ENCODE assay signal across 15 mouse cellular contexts in genomic region chr4:83987846-83988245, GRCm38 (mm10).
DNase-seq lines count a peak whose midpoint lies in the region; ATAC-seq lines count a peak whose summit lies in the region.
"Had no signal": no experiment of that assay in that cellular context is flagged by ENCODE, and none has a peak within 500 bp of the region (broad histone marks: within the 10 kb centered on the region; RNA-seq: fewer than 3 reads in every experiment).

No protein-coding gene starts in this region.

- no peaks in the 10 kb centered on the region for H3K9me3 ChIP-seq in forebrain, embryonic 12.5 days
- no peaks in the 10 kb centered on the region for H3K9me3 ChIP-seq in forebrain, embryonic 16.5 days (ENCODE audit: control insufficient read depth, low read length)
- H3K9me3 ChIP-seq in liver, embryonic 11.5 days (ENCODE audit: control insufficient read depth, low read length): no peaks in the 10 kb centered on the region
- H3K9me3 ChIP-seq: forebrain, embryonic 13.5 days had no signal

- H3K36me3 ChIP-seq in forebrain, embryonic 12.5 days (replicated peaks): no peaks in the 10 kb centered on the region
- no peaks in the 10 kb centered on the region for H3K36me3 ChIP-seq in forebrain, embryonic 16.5 days (ENCODE audit: control insufficient read depth, insufficient read depth)
- H3K36me3 ChIP-seq in liver, embryonic 11.5 days (ENCODE audit: control insufficient read depth, insufficient read depth, low read length): no peaks in the 10 kb centered on the region

- no peak for ATAC-seq in forebrain, embryonic 12.5 days (ENCODE audit: low FRiP score)
- no peak for ATAC-seq in forebrain, embryonic 16.5 days
- no peak for ATAC-seq in liver, embryonic 11.5 days (replicated peaks; ENCODE audit: low FRiP score)
- ATAC-seq in megakaryocyte progenitor cell, adult 5-6 weeks (replicated peaks; ENCODE audit: poor library complexity): peak; percentile 21
- ATAC-seq: forebrain, embryonic 13.5 days had no signal

- H3K4me2 ChIP-seq in forebrain, embryonic 12.5 days: no peak overlapping the region
- H3K4me2 ChIP-seq in forebrain, embryonic 16.5 days (ENCODE audit: low read length): no peak overlapping the region
- no peak overlapping the region for H3K4me2 ChIP-seq in liver, embryonic 11.5 days
- H3K4me2 ChIP-seq: forebrain, embryonic 13.5 days had no signal

- no peaks in the 10 kb centered on the region for H3K27me3 ChIP-seq in forebrain, embryonic 12.5 days
- H3K27me3 ChIP-seq in forebrain, embryonic 16.5 days (replicated peaks; ENCODE audit: control insufficient read depth, insufficient read depth, low read length): no peaks in the 10 kb centered on the region
- H3K27me3 ChIP-seq in liver, embryonic 11.5 days (replicated peaks; ENCODE audit: control insufficient read depth, insufficient read depth, low read length): no peaks in the 10 kb centered on the region
- H3K27me3 ChIP-seq: forebrain, embryonic 13.5 days had no signal

- 63% methylated on average over 10 of the region's 12 CpGs for WGBS in forebrain, embryonic 12.5 days
- 55% methylated on average over 12 of the region's 12 CpGs for WGBS in forebrain, embryonic 16.5 days
- whole genome bisulfite sequencing in liver, embryonic 11.5 days: 71% methylated on average over 12 of the region's 12 CpGs

- no peak overlapping the region for H3K9ac ChIP-seq in forebrain, embryonic 12.5 days
- no peak overlapping the region for H3K9ac ChIP-seq in forebrain, embryonic 16.5 days (replicated peaks; ENCODE audit: low read depth, low read length)
- no peak overlapping the region for H3K9ac ChIP-seq in liver, embryonic 11.5 days (ENCODE audit: low read depth, low read length)
- H3K9ac ChIP-seq: forebrain, embryonic 13.5 days had no signal

- H3K4me1 ChIP-seq in forebrain, embryonic 12.5 days: peaks cover 36% of the 10 kb centered on the region
- H3K4me1 ChIP-seq in forebrain, embryonic 16.5 days (replicated peaks; ENCODE audit: control insufficient read depth, insufficient read depth, low read length): peaks cover 8% of the 10 kb centered on the region
- H3K4me1 ChIP-seq in liver, embryonic 11.5 days (replicated peaks; ENCODE audit: control insufficient read depth, insufficient read depth, low read length): no peaks in the 10 kb centered on the region

- H3K4me3 ChIP-seq in forebrain, embryonic 12.5 days (replicated peaks): no peak overlapping the region
- H3K4me3 ChIP-seq in forebrain, embryonic 16.5 days (replicated peaks; ENCODE audit: low read length): no peak overlapping the region
- no peak overlapping the region for H3K4me3 ChIP-seq in liver, embryonic 11.5 days (ENCODE audit: low read depth, low read length)
- H3K4me3 ChIP-seq: forebrain, embryonic 13.5 days had no signal

- DNase-seq in liver, embryonic 11.5 days (ENCODE audit: low spot score): no peak
- no peak for DNase-seq in liver
- DNase-seq in fibroblast of lung, adult 2 months (ENCODE audit: low read depth): peak; percentile 54
- DNase-seq in cerebellum, postnatal 36 days: no peak
- DNase-seq in frontal cortex, postnatal 10 days (ENCODE audit: low spot score in 2 of 2): no peak
- DNase-seq: adrenal gland, postnatal 14 days; gastrocnemius, postnatal 25 days; kidney, adult 2 months; lung, adult 2 months; retina, postnatal 1 day; spleen, adult 18-20 months had no signal

- 0 out of 2 replicates have a peak overlapping the region, but pooled peaks have one; percentile 19 for H3K27ac ChIP-seq in forebrain, embryonic 12.5 days
- H3K27ac ChIP-seq in forebrain, embryonic 16.5 days (ENCODE audit: low read length): no peak overlapping the region
- peak overlapping the region; percentile 15; the same call in 1 of the 2 replicates for H3K27ac ChIP-seq in liver, embryonic 11.5 days (ENCODE audit: low read depth, low read length)
- H3K27ac ChIP-seq: forebrain, embryonic 13.5 days had no signal
